Mouse (Mus musculus) stomach, postnatal 0 days (tissue): ENCODE measurements around the gene Arid4b.

ENCODE experiments used
- CTCF ChIP-seq: IDR thresholded peaks from 2 replicates; pipeline ENCODE4 v1.5.1; 2016; ENCODE audit warnings: antibody characterized with exemption, low read depth, mild to moderate bottlenecking, moderate library complexity
- EP300 ChIP-seq: optimal IDR thresholded peaks from 2 replicates; pipeline ENCODE3; 2016; ENCODE audit warnings: antibody characterized with exemption

- TF ChIP-seq CTCF (no peak), EP300 (no peak)
Measured at GRCm38 (mm10) chr13:14044521-14044920, 18.5 kb upstream of the Arid4b start.
